Mouse (Mus musculus): ENCODE measurements at regions not wholly inside any gene's neighbourhood (a gene's known extent, or its start where the extent isn't known, plus 50 kb on each side); places are given as distances from the start of the nearest gene placed in this dataset.

- Histone ChIP-seq H3K27ac (replicated peaks) (no peak overlapping the region), H3K4me1 (0 out of 2 replicates have a peak, but pooled peaks cover 2% of the 10 kb centered on the region), H3K4me3 (no peak overlapping the region), H3K27me3 (peaks cover 35% of the 10 kb centered on the region), H3K9me3 (no peaks in the 10 kb centered on the region), H3K9ac (replicated peaks) (no peak overlapping the region), H3K4me2 (replicated peaks) (no peak overlapping the region), H3K36me3 (no peaks in the 10 kb centered on the region)
- 46% methylated on average over 1 of the region's 1 CpGs for WGBS
- no peak for ATAC-seq (ENCODE audit: low FRiP score, low read depth)
These were observed 108.9 kb upstream of the Nmur2 start for GRCm38 (mm10) chr11:56149752-56150151.

- H3K9me3 ChIP-seq, result no peaks in the 10 kb centered on the region
- ATAC-seq (ENCODE audit: low FRiP score, low read depth), result no peak
- no peak overlapping the region for H3K27ac ChIP-seq (replicated peaks)
- WGBS, result 68% methylated on average over 1 of the region's 1 CpGs
- H3K9ac ChIP-seq (replicated peaks), result no peak overlapping the region
- H3K4me3 ChIP-seq, result no peak overlapping the region
- H3K27me3 ChIP-seq, result peaks cover 35% of the 10 kb centered on the region
- H3K4me2 ChIP-seq (replicated peaks), result no peak overlapping the region
- 0 out of 2 replicates have a peak, but pooled peaks cover 2% of the 10 kb centered on the region for H3K4me1 ChIP-seq
- no peaks in the 10 kb centered on the region for H3K36me3 ChIP-seq
These were observed 108.1 kb upstream of the Nmur2 start for GRCm38 (mm10) chr11:56148956-56149355.

- H3K27me3 ChIP-seq, result peaks cover 18% of the 10 kb centered on the region; the same call in 1 of the 2 replicates
- 78% methylated on average over 5 of the region's 5 CpGs for WGBS
These were observed 105.9 kb upstream of the Nmur2 start for GRCm38 (mm10) chr11:56146708-56147107.

GRCm38 (mm10) chr11:56131339-56131823, 90.6 kb upstream of the Nmur2 start:
- no peak overlapping the region for H3K9ac ChIP-seq (replicated peaks)
- no peaks in the 10 kb centered on the region; the same call in 1 of the 2 replicates for H3K4me1 ChIP-seq
- H3K4me3 ChIP-seq, result no peak overlapping the region
- no peak overlapping the region for H3K27ac ChIP-seq (replicated peaks)
- no peaks in the 10 kb centered on the region for H3K27me3 ChIP-seq
- no peaks in the 10 kb centered on the region for H3K36me3 ChIP-seq
- no peak for ATAC-seq (ENCODE audit: low FRiP score, low read depth)
- H3K4me2 ChIP-seq (replicated peaks), result peak overlapping the region; percentile 31
- H3K9me3 ChIP-seq, result no peaks in the 10 kb centered on the region
- 34% methylated on average over 15 of the region's 15 CpGs for WGBS

More at GRCm38 (mm10) chr11:56146708-56147107, 105.9 kb upstream of the Nmur2 start:
- no peak for ATAC-seq (ENCODE audit: low FRiP score, low read depth)
- H3K27ac ChIP-seq (replicated peaks), result no peak overlapping the region
- no peak overlapping the region for H3K9ac ChIP-seq (replicated peaks)
- H3K4me3 ChIP-seq, result no peak overlapping the region
- 0 out of 2 replicates have a peak, but pooled peaks cover 2% of the 10 kb centered on the region for H3K4me1 ChIP-seq
- H3K9me3 ChIP-seq, result no peaks in the 10 kb centered on the region
- no peaks in the 10 kb centered on the region for H3K36me3 ChIP-seq
- no peak overlapping the region for H3K4me2 ChIP-seq (replicated peaks)

- H3K27ac ChIP-seq (replicated peaks), result no peak overlapping the region
- H3K27me3 ChIP-seq, result no peaks in the 10 kb centered on the region
- no peaks in the 10 kb centered on the region for H3K36me3 ChIP-seq
- H3K9ac ChIP-seq (replicated peaks), result no peak overlapping the region
- H3K4me2 ChIP-seq (replicated peaks), result no peak overlapping the region
- no peak overlapping the region for H3K4me3 ChIP-seq
- no peak for ATAC-seq (ENCODE audit: low FRiP score, low read depth)
- H3K9me3 ChIP-seq, result no peaks in the 10 kb centered on the region
- 50% methylated on average over 12 of the region's 12 CpGs for WGBS
- H3K4me1 ChIP-seq, result no peaks in the 10 kb centered on the region
These were observed 75.9 kb upstream of the Nmur2 start for GRCm38 (mm10) chr11:56116553-56117232.

GRCm38 (mm10) chr11:56107929-56108328, 67.1 kb upstream of the Nmur2 start:
- Histone ChIP-seq H3K4me1 (peaks cover 4% of the 10 kb centered on the region; the same call in 1 of the 2 replicates), H3K9me3 (no peaks in the 10 kb centered on the region), H3K4me2 (replicated peaks) (no peak overlapping the region), H3K27me3 (no peaks in the 10 kb centered on the region), H3K4me3 (no peak overlapping the region), H3K27ac (replicated peaks) (no peak overlapping the region), H3K9ac (replicated peaks) (no peak overlapping the region), H3K36me3 (no peaks in the 10 kb centered on the region)
- WGBS, result 13% methylated on average over 3 of the region's 3 CpGs
- no peak for ATAC-seq (ENCODE audit: low FRiP score, low read depth)

GRCm38 (mm10) chr11:56105632-56106031, 64.8 kb upstream of the Nmur2 start:
- no peak overlapping the region for H3K9ac ChIP-seq (replicated peaks)
- no peak overlapping the region for H3K27ac ChIP-seq (replicated peaks)
- H3K4me2 ChIP-seq (replicated peaks), result no peak overlapping the region
- H3K27me3 ChIP-seq, result no peaks in the 10 kb centered on the region
- no peaks in the 10 kb centered on the region for H3K36me3 ChIP-seq
- ATAC-seq (ENCODE audit: low FRiP score, low read depth), result no peak
- WGBS, result 40% methylated on average over 4 of the region's 4 CpGs
- H3K4me1 ChIP-seq, result peaks cover 4% of the 10 kb centered on the region; the same call in 1 of the 2 replicates
- H3K9me3 ChIP-seq, result no peaks in the 10 kb centered on the region
- H3K4me3 ChIP-seq, result no peak overlapping the region

- H3K27me3 ChIP-seq, result no peaks in the 10 kb centered on the region
- H3K9ac ChIP-seq (replicated peaks), result no peak overlapping the region
- H3K4me3 ChIP-seq, result no peak overlapping the region
- WGBS, result 27% methylated on average over 2 of the region's 2 CpGs
- no peak overlapping the region for H3K4me2 ChIP-seq (replicated peaks)
- H3K27ac ChIP-seq (replicated peaks), result no peak overlapping the region
- no peaks in the 10 kb centered on the region for H3K9me3 ChIP-seq
- ATAC-seq (ENCODE audit: low FRiP score, low read depth), result no peak
- no peaks in the 10 kb centered on the region for H3K4me1 ChIP-seq
- no peaks in the 10 kb centered on the region for H3K36me3 ChIP-seq
These were observed 52.1 kb upstream of the Nmur2 start for GRCm38 (mm10) chr11:56092891-56093290.

Data from midbrain, embryonic 12.5 days (tissue).